Mouse (Mus musculus) MEL (cell line): ENCODE results near the gene Grin2d. TPM values are rescaled to one million over a fixed set of nuclear protein-coding genes. Genes with fewer than 3 reads are reported as not detected.

Experiments
- DNase-seq: peaks from one replicate; pipeline ENCODE4 v3.0.0; 2011; ENCODE audit warnings: low read depth, low spot score
- H3K27ac ChIP-seq: 2 replicates; pipeline ENCODE4 v1.5.1; 2012; ENCODE audit warnings: low read depth, mild to moderate bottlenecking, control low read depth, low read length, moderate library complexity; ENCODE audit not compliant: control insufficient read depth
- H3K27me3 ChIP-seq, 2 experiments: fragments of 150-350 bp in 1 of 2; sonication (generic) in 1 of 2; 2 replicates each; pipeline ENCODE4 v1.6.1; 2012; ENCODE audit warnings: low read length in 2 of 2, mild to moderate bottlenecking in 2 of 2, improper control_type of control experiment in 1 of 2, moderate library complexity in 1 of 2; ENCODE audit not compliant: insufficient read depth in 2 of 2, control insufficient read depth in 1 of 2
- H3K36me3 ChIP-seq, 2 experiments: 2 replicates each; pipeline ENCODE4 v1.6.1; 2012 to 2014; ENCODE audit warnings: low read length in 2 of 2, improper control_type of control experiment in 1 of 2, inconsistent platforms in 1 of 2, mild to moderate bottlenecking in 1 of 2; ENCODE audit not compliant: insufficient read depth in 2 of 2, control insufficient read depth in 1 of 2
- H3K4me1 ChIP-seq, 2 experiments: fragments of 150-350 bp in 1 of 2; sonication (generic) in 1 of 2; 2 replicates each; pipeline ENCODE4 v1.6.1; 2012; ENCODE audit warnings: low read length in 2 of 2, improper control_type of control experiment in 1 of 2, mild to moderate bottlenecking in 1 of 2; ENCODE audit not compliant: insufficient read depth in 2 of 2, control insufficient read depth in 1 of 2
- H3K4me3 ChIP-seq, 2 experiments: fragments of 150-350 bp in 1 of 2; sonication (generic) in 1 of 2; 2 replicates each; pipeline ENCODE4 v1.5.1; 2012; ENCODE audit warnings: low read depth in 2 of 2, low read length in 2 of 2, mild to moderate bottlenecking in 2 of 2, moderate library complexity in 2 of 2, control low read depth in 1 of 2, improper control_type of control experiment in 1 of 2; ENCODE audit not compliant: control insufficient read depth in 1 of 2, insufficient read depth in 1 of 2
- H3K79me2 ChIP-seq: 2 replicates; pipeline ENCODE4 v1.6.1; 2012; ENCODE audit warnings: mild to moderate bottlenecking, low read length, moderate library complexity; ENCODE audit not compliant: control insufficient read depth, poor library complexity, insufficient read depth
- H3K9ac ChIP-seq: 2 replicates; pipeline ENCODE4 v1.6.1; 2012; ENCODE audit warnings: low read depth, mild to moderate bottlenecking, control low read depth, low read length, moderate library complexity; ENCODE audit not compliant: control insufficient read depth, poor library complexity, severe bottlenecking
- H3K9me3 ChIP-seq: fragments of 150-350 bp; sonication (generic); replicated peaks from 2 replicates; pipeline ENCODE4 v1.6.1; 2012; ENCODE audit warnings: mild to moderate bottlenecking, low read length, improper control_type of control experiment, moderate library complexity; ENCODE audit not compliant: insufficient read depth
- BHLHE40 ChIP-seq: IDR thresholded peaks from 2 replicates; pipeline ENCODE4 v1.6.1; 2012; ENCODE audit warnings: low read depth, mild to moderate bottlenecking, inconsistent platforms, low read length, improper control_type of control experiment, borderline replicate concordance
- E2F4 ChIP-seq: IDR thresholded peaks from 2 replicates; pipeline ENCODE4 v1.6.1; 2011; ENCODE audit warnings: low read depth, low read length, improper control_type of control experiment, borderline replicate concordance
- ELF1 ChIP-seq: IDR thresholded peaks from 2 replicates; pipeline ENCODE4 v1.6.1; 2014; ENCODE audit warnings: low read depth, mild to moderate bottlenecking, inconsistent platforms, low read length, improper control_type of control experiment, moderate library complexity
- EP300 ChIP-seq, 2 experiments: IDR thresholded peaks; 2 replicates each; pipeline ENCODE4 v1.6.1; 2011; ENCODE audit warnings: improper control_type of control experiment in 2 of 2, low read length in 2 of 2, low read depth in 1 of 2, mild to moderate bottlenecking in 1 of 2
- HCFC1 ChIP-seq: IDR thresholded peaks from 2 replicates; pipeline ENCODE4 v1.6.1; 2012; ENCODE audit warnings: low read depth, mild to moderate bottlenecking, inconsistent platforms, low read length, improper control_type of control experiment, moderate library complexity
- JUND ChIP-seq: IDR thresholded peaks from 2 replicates; pipeline ENCODE4 v1.6.1; 2011; ENCODE audit warnings: low read depth, mild to moderate bottlenecking, improper control_type of control experiment, low read length
- KAT2A ChIP-seq: conservative IDR thresholded peaks from 2 replicates; pipeline ENCODE4 v1.6.1; 2012; ENCODE audit warnings: low read depth, low read length, improper control_type of control experiment, inconsistent platforms
- MXI1 ChIP-seq: IDR thresholded peaks from 2 replicates; pipeline ENCODE4 v1.6.1; 2011; ENCODE audit warnings: mild to moderate bottlenecking, low read depth, low read length, improper control_type of control experiment
- NRF1 ChIP-seq: IDR thresholded peaks from 2 replicates; pipeline ENCODE4 v1.6.1; 2014; ENCODE audit warnings: low read depth, mild to moderate bottlenecking, inconsistent platforms, low read length, improper control_type of control experiment, moderate library complexity; ENCODE audit not compliant: poor library complexity, insufficient read depth, severe bottlenecking
- POLR2AphosphoS5 ChIP-seq: IDR thresholded peaks from 2 replicates; pipeline ENCODE4 v1.6.1; 2012; ENCODE audit warnings: low read depth, borderline replicate concordance, mild to moderate bottlenecking, inconsistent platforms, low read length, moderate library complexity, mixed read lengths
- RAD21 ChIP-seq: IDR thresholded peaks from 2 replicates; pipeline ENCODE4 v1.6.1; 2011; ENCODE audit warnings: mild to moderate bottlenecking, low read depth, low read length, improper control_type of control experiment
- SIN3A ChIP-seq: IDR thresholded peaks from 2 replicates; pipeline ENCODE4 v1.6.1; 2012; ENCODE audit warnings: low read length, improper control_type of control experiment, inconsistent platforms
- TAL1 ChIP-seq: IDR thresholded peaks from 2 replicates; pipeline ENCODE4 v1.6.1; 2012; ENCODE audit warnings: mild to moderate bottlenecking, inconsistent platforms, low read length, moderate library complexity, mixed read lengths
- TBP ChIP-seq: IDR thresholded peaks from 2 replicates; pipeline ENCODE4 v1.8.0; 2011; ENCODE audit warnings: low read depth, low read length, improper control_type of control experiment
- USF2 ChIP-seq, 2 experiments: IDR thresholded peaks; 2 replicates each; pipeline ENCODE4 v1.6.1; 2011 to 2012; ENCODE audit warnings: improper control_type of control experiment in 2 of 2, low read length in 2 of 2, borderline replicate concordance in 1 of 2, inconsistent platforms in 1 of 2, low read depth in 1 of 2, mild to moderate bottlenecking in 1 of 2; ENCODE audit not compliant: insufficient read depth in 1 of 2
- ZC3H11A ChIP-seq: IDR thresholded peaks from 2 replicates; pipeline ENCODE4 v1.6.1; 2012; ENCODE audit warnings: low read depth, mild to moderate bottlenecking, inconsistent platforms, low read length, improper control_type of control experiment
- ZKSCAN1 ChIP-seq: IDR thresholded peaks from 2 replicates; pipeline ENCODE4 v1.6.1; 2012; ENCODE audit warnings: low read depth, mild to moderate bottlenecking, inconsistent platforms, low read length, improper control_type of control experiment, moderate library complexity
- ZNF384 ChIP-seq: IDR thresholded peaks from 2 replicates; pipeline ENCODE4 v1.6.1; 2012; ENCODE audit warnings: low read depth, mild to moderate bottlenecking, inconsistent platforms, low read length, improper control_type of control experiment
- polyA plus RNA-seq, 2 experiments: library from polyadenylated mRNA; stranded (reverse) in 1 of 2; unstranded in 1 of 2; fragments of >175 nt in 1 of 2; fragments of >200 nt in 1 of 2; gene quantifications; 2 replicates each; pipeline versions ENCODE4 v1.2.1 to v1.2.4; 2012; ENCODE audit warnings: low replicate concordance in 2 of 2, low read depth in 1 of 2; ENCODE audit not compliant: insufficient read length in 2 of 2, insufficient read depth in 1 of 2, missing spikeins in 1 of 2
- total RNA-seq: library from RNA; depleted of rRNA; stranded (reverse); fragments of 300-350 nt; gene quantifications from 2 replicates; pipeline ENCODE4 v1.2.3, GENCODE M21; 2012

Grin2d gene
- total and polyA plus RNA-seq, 3 experiments = 0.19 to 0.57 TPM; not detected in 1

- TF ChIP-seq ZKSCAN1 = no peak
- no peak for TF ChIP-seq KAT2A
- no peak for TF ChIP-seq USF2 (IDR thresholded peaks at IDR 0.05; ENCODE audit: borderline replicate concordance in 1 of 2, insufficient read depth in 1 of 2, low read depth in 1 of 2, low read length in 2 of 2)
- no peak for TF ChIP-seq E2F4
- no peak for TF ChIP-seq RAD21
- no peak for TF ChIP-seq ZNF384
- TF ChIP-seq TBP = no peak
- no peak for TF ChIP-seq EP300 (IDR thresholded peaks at IDR 0.05; ENCODE audit: low read depth in 1 of 2, low read length in 2 of 2)
- TF ChIP-seq ELF1 = no peak
- TF ChIP-seq BHLHE40 = no peak
- no peak for TF ChIP-seq POLR2AphosphoS5
- no peak for TF ChIP-seq MXI1
- TF ChIP-seq ZC3H11A = no peak
- no peak for TF ChIP-seq HCFC1
- no peak for TF ChIP-seq SIN3A
- TF ChIP-seq NRF1 = no peak
- TF ChIP-seq TAL1 = no peak
- no peaks in the 10 kb centered on the region for H3K9me3 ChIP-seq
- no peaks in the 10 kb centered on the region for H3K36me3 ChIP-seq
- no peak for DNase-seq
- H3K27me3 ChIP-seq = peaks cover 0 to 1% of the 10 kb centered on the region in 2 experiments; a peak in 2 of 4 replicates
- H3K27ac ChIP-seq = no peak overlapping the region
- no peaks in the 10 kb centered on the region for H3K79me2 ChIP-seq
- no peak overlapping the region for H3K4me3 ChIP-seq
- H3K4me1 ChIP-seq = no peaks in the 10 kb centered on the region
- H3K9ac ChIP-seq = no peak overlapping the region
Measured at GRCm38 (mm10) chr7:45790721-45791120, 87.5 kb downstream of the Grin2d start.

GRCm38 (mm10) chr7:45787642-45788041 lies 90.5 kb downstream of the Grin2d start:
- TF ChIP-seq JUND = no peak
- no peak for TF ChIP-seq EP300 (IDR thresholded peaks at IDR 0.05; ENCODE audit: low read depth in 1 of 2, low read length in 2 of 2)
- Histone ChIP-seq H3K27me3 (peaks cover 0 to 1% of the 10 kb centered on the region in 2 experiments; a peak in 2 of 4 replicates), H3K9ac (no peak overlapping the region)

More at GRCm38 (mm10) chr7:45787642-45788041, 90.5 kb downstream of the Grin2d start:
- H3K4me3 ChIP-seq = no peak overlapping the region
- H3K27ac ChIP-seq = no peak overlapping the region
- no peaks in the 10 kb centered on the region for H3K79me2 ChIP-seq
- DNase-seq = no peak
- H3K4me1 ChIP-seq = no peaks in the 10 kb centered on the region
- H3K36me3 ChIP-seq = no peaks in the 10 kb centered on the region
- H3K9me3 ChIP-seq = no peaks in the 10 kb centered on the region
